Mouse (Mus musculus): ENCODE measurements at regions not wholly inside any gene's neighbourhood (a gene's known extent, or its start where the extent isn't known, plus 50 kb on each side); places are given as distances from the start of the nearest gene placed in this dataset.

- TF ChIP-seq CTCF (IDR thresholded peaks at IDR 0.05) (no peak), EP300 (IDR thresholded peaks at IDR 0.05) (no peak)
These were observed 118.3 kb downstream of the Adamts15 start for GRCm38 (mm10) chr9:30803755-30804532.
